8 mouse cellular contexts compared by ENCODE assay signal in genomic region chr10:118746719-118747395, GRCm38 (mm10).
A peak's percentile ranks its signal among the peaks of the same experiment; 100 is the strongest.
DNase-seq lines count a peak whose midpoint lies in the region; ATAC-seq lines count a peak whose summit lies in the region.

No protein-coding gene starts in this region.

- no peaks in the 10 kb centered on the region for H3K9me3 ChIP-seq in forebrain, embryonic 16.5 days (ENCODE audit: control insufficient read depth, low read length)
- H3K9me3 ChIP-seq in forebrain, embryonic 12.5 days, result no peaks in the 10 kb centered on the region
- H3K9me3 ChIP-seq in midbrain, embryonic 13.5 days, result no peaks in the 10 kb centered on the region
- no peaks in the 10 kb centered on the region for H3K9me3 ChIP-seq in midbrain, embryonic 14.5 days (ENCODE audit: control insufficient read depth, low read length)
- no peaks in the 10 kb centered on the region for H3K9me3 ChIP-seq in intestine, embryonic 14.5 days (ENCODE audit: control insufficient read depth, low read length)
- no peaks in the 10 kb centered on the region for H3K9me3 ChIP-seq in stomach, embryonic 15.5 days

- H3K9ac ChIP-seq in forebrain, embryonic 16.5 days (replicated peaks; ENCODE audit: low read depth, low read length), result no peak overlapping the region
- H3K9ac ChIP-seq in forebrain, embryonic 12.5 days, result no peak overlapping the region
- no peak overlapping the region for H3K9ac ChIP-seq in midbrain, embryonic 13.5 days (replicated peaks)
- no peak overlapping the region for H3K9ac ChIP-seq in midbrain, embryonic 14.5 days (replicated peaks; ENCODE audit: low read length)
- H3K9ac ChIP-seq in intestine, embryonic 14.5 days (ENCODE audit: low read length), result no peak overlapping the region
- no peak overlapping the region for H3K9ac ChIP-seq in stomach, embryonic 15.5 days

- H3K36me3 ChIP-seq in forebrain, embryonic 16.5 days (ENCODE audit: control insufficient read depth, insufficient read depth), result no peaks in the 10 kb centered on the region
- H3K36me3 ChIP-seq in forebrain, embryonic 12.5 days (replicated peaks), result no peaks in the 10 kb centered on the region
- no peaks in the 10 kb centered on the region for H3K36me3 ChIP-seq in midbrain, embryonic 13.5 days
- no peaks in the 10 kb centered on the region for H3K36me3 ChIP-seq in midbrain, embryonic 14.5 days (ENCODE audit: control insufficient read depth, insufficient read depth, low read length)
- H3K36me3 ChIP-seq in intestine, embryonic 14.5 days (ENCODE audit: control insufficient read depth, insufficient read depth, low read length), result no peaks in the 10 kb centered on the region
- no peaks in the 10 kb centered on the region for H3K36me3 ChIP-seq in stomach, embryonic 15.5 days

- H3K4me1 ChIP-seq in forebrain, embryonic 16.5 days (replicated peaks; ENCODE audit: control insufficient read depth, insufficient read depth, low read length), result peaks cover 7% of the 10 kb centered on the region
- peaks cover 10% of the 10 kb centered on the region; the same call in 1 of the 2 replicates for H3K4me1 ChIP-seq in forebrain, embryonic 12.5 days
- H3K4me1 ChIP-seq in midbrain, embryonic 13.5 days (replicated peaks), result peaks cover 6% of the 10 kb centered on the region; the same call in 1 of the 2 replicates
- no peaks in the 10 kb centered on the region for H3K4me1 ChIP-seq in midbrain, embryonic 14.5 days (ENCODE audit: control insufficient read depth, insufficient read depth, low read length)
- H3K4me1 ChIP-seq in intestine, embryonic 14.5 days (replicated peaks; ENCODE audit: control insufficient read depth, insufficient read depth, low read length), result peaks cover 11% of the 10 kb centered on the region
- H3K4me1 ChIP-seq in stomach, embryonic 15.5 days, result peaks cover 7% of the 10 kb centered on the region; the same call in 1 of the 2 replicates

- H3K27ac ChIP-seq in forebrain, embryonic 16.5 days (ENCODE audit: low read length), result 0 out of 2 replicates have a peak overlapping the region, but pooled peaks have one; percentile 27
- no peak overlapping the region for H3K27ac ChIP-seq in forebrain, embryonic 12.5 days
- H3K27ac ChIP-seq in midbrain, embryonic 13.5 days, result no peak overlapping the region
- no peak overlapping the region for H3K27ac ChIP-seq in midbrain, embryonic 14.5 days (replicated peaks; ENCODE audit: low read depth, low read length)
- peak overlapping the region; percentile 89 for H3K27ac ChIP-seq in intestine, embryonic 14.5 days (ENCODE audit: low read depth)
- peak overlapping the region; percentile 86 for H3K27ac ChIP-seq in stomach, embryonic 15.5 days

- 58% methylated on average over 4 of the region's 4 CpGs for WGBS in forebrain, embryonic 16.5 days
- WGBS in forebrain, embryonic 12.5 days, result 57% methylated on average over 4 of the region's 4 CpGs
- 58% methylated on average over 4 of the region's 4 CpGs for WGBS in midbrain, embryonic 13.5 days
- WGBS in midbrain, embryonic 14.5 days, result 57% methylated on average over 4 of the region's 4 CpGs
- 28% methylated on average over 4 of the region's 4 CpGs for WGBS in intestine, embryonic 14.5 days
- 45% methylated on average over 4 of the region's 4 CpGs for WGBS in stomach, embryonic 15.5 days

- no peaks in the 10 kb centered on the region for H3K27me3 ChIP-seq in forebrain, embryonic 16.5 days (replicated peaks; ENCODE audit: control insufficient read depth, insufficient read depth, low read length)
- H3K27me3 ChIP-seq in forebrain, embryonic 12.5 days, result no peaks in the 10 kb centered on the region
- no peaks in the 10 kb centered on the region for H3K27me3 ChIP-seq in midbrain, embryonic 13.5 days
- no peaks in the 10 kb centered on the region for H3K27me3 ChIP-seq in midbrain, embryonic 14.5 days (ENCODE audit: control insufficient read depth, insufficient read depth, low read length)
- no peaks in the 10 kb centered on the region for H3K27me3 ChIP-seq in intestine, embryonic 14.5 days (replicated peaks; ENCODE audit: control insufficient read depth, insufficient read depth, low read length)
- H3K27me3 ChIP-seq in stomach, embryonic 15.5 days (replicated peaks), result no peaks in the 10 kb centered on the region

- no peak for DNase-seq in midbrain, embryonic 14.5 days
- peak; percentile 61 for DNase-seq in intestine, embryonic 14.5 days (ENCODE audit: low spot score)
- DNase-seq in adrenal gland, postnatal 14 days, result no peak
- DNase-seq in cerebellum, adult 18-20 months, result no peak

- no peak for ATAC-seq in forebrain, embryonic 16.5 days
- no peak for ATAC-seq in forebrain, embryonic 12.5 days (ENCODE audit: low FRiP score)
- 0 out of 2 replicates have a peak, but pooled peaks have one; percentile 20 for ATAC-seq in midbrain, embryonic 13.5 days
- ATAC-seq in midbrain, embryonic 14.5 days (ENCODE audit: low FRiP score, low TSS enrichment), result no peak
- peak; percentile 91 for ATAC-seq in intestine, embryonic 14.5 days (replicated peaks; ENCODE audit: low FRiP score, low TSS enrichment, low read depth)
- peak; percentile 86 for ATAC-seq in stomach, embryonic 15.5 days (ENCODE audit: insufficient read depth, low FRiP score, low read depth)

- no peak overlapping the region for H3K4me3 ChIP-seq in forebrain, embryonic 16.5 days (replicated peaks; ENCODE audit: low read length)
- no peak overlapping the region for H3K4me3 ChIP-seq in forebrain, embryonic 12.5 days (replicated peaks)
- no peak overlapping the region for H3K4me3 ChIP-seq in midbrain, embryonic 13.5 days (replicated peaks)
- H3K4me3 ChIP-seq in midbrain, embryonic 14.5 days (replicated peaks; ENCODE audit: low read depth, low read length), result no peak overlapping the region
- H3K4me3 ChIP-seq in intestine, embryonic 14.5 days (ENCODE audit: low read depth, low read length), result no peak overlapping the region
- H3K4me3 ChIP-seq in stomach, embryonic 15.5 days (replicated peaks), result no peak overlapping the region

- H3K4me2 ChIP-seq in forebrain, embryonic 16.5 days (ENCODE audit: low read length), result no peak overlapping the region
- no peak overlapping the region for H3K4me2 ChIP-seq in forebrain, embryonic 12.5 days
- no peak overlapping the region for H3K4me2 ChIP-seq in midbrain, embryonic 13.5 days (replicated peaks)
- no peak overlapping the region for H3K4me2 ChIP-seq in midbrain, embryonic 14.5 days (ENCODE audit: low read length)
- no peak overlapping the region for H3K4me2 ChIP-seq in intestine, embryonic 14.5 days (ENCODE audit: low read length)
- H3K4me2 ChIP-seq in stomach, embryonic 15.5 days, result no peak overlapping the region

Comparison
In these comparisons a context has a peak if more than half of its experiments do, and no peak if none do; other contexts are left out.
1. ATAC-seq: peak in midbrain, embryonic 13.5 days (single experiment), intestine, embryonic 14.5 days (single experiment) and stomach, embryonic 15.5 days (single experiment); none in forebrain, embryonic 16.5 days (single experiment), forebrain, embryonic 12.5 days (single experiment) and midbrain, embryonic 14.5 days (single experiment).
2. H3K27ac ChIP-seq: peak in forebrain, embryonic 16.5 days (single experiment), intestine, embryonic 14.5 days (single experiment) and stomach, embryonic 15.5 days (single experiment); none in forebrain, embryonic 12.5 days (single experiment), midbrain, embryonic 13.5 days (single experiment) and midbrain, embryonic 14.5 days (single experiment).